Mouse (Mus musculus) heart, adult 8-10 months (tissue): Measurements from ENCODE around the gene Vbp1. TPM values are rescaled to one million over a fixed set of nuclear protein-coding genes. Genes with fewer than 3 reads are reported as not detected.

Experiments used
- DNase-seq: peaks from one replicate; pipeline ENCODE4 v3.0.0; 2022; ENCODE audit warnings: low spot score
- total RNA-seq, 4 experiments: library from RNA; stranded (reverse); gene quantifications; 2 replicates each; pipeline ENCODE4 v1.2.4; 2022

The Vbp1 gene
- total RNA-seq: 10 to 100 TPM; 35.1 to 42.3 (median 37.5) TPM

DNA sequence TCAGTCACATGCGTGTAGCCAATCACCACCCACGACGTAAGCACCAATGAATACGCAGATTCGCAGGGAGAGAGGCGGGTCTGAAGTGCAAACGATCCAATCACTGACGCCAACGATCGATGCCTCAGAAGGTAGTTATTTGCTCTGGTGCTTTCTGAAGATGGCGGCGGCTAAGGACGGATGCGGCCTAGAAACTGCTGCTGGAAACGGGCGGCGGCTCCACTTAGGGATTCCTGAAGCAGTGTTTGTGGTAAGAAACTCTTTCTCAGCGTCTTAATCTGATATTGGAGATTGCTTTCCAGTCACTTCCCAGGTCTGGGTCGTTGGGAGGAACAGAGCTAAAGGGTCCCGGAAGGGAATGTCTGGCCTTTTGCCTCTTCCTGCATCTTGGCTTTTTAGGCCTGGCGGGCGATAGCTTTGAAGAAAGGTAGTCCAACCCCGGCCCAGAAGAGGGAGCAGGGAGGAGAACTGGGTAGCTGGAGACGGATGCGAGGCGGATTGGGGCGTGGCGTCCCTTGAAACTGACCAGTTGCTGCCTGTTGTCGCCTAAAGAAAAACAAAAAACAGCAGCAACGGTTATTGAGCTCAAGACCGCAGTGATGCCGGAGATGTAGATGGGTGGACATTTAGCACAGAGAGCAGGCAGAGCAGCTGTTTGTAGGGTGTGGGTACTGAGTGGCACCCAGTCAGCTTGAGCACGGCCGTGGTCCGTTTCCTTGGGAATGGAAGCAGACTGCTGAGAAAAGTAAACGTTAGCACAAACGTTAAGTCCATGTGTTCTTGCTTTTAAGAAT lies at the start of gene Vbp1:
Gene Vbp1, plus strand, starts transcription at position 121 of the 794 bp plus-strand sequence.
- peak; percentile 90 for DNase-seq

DNA sequence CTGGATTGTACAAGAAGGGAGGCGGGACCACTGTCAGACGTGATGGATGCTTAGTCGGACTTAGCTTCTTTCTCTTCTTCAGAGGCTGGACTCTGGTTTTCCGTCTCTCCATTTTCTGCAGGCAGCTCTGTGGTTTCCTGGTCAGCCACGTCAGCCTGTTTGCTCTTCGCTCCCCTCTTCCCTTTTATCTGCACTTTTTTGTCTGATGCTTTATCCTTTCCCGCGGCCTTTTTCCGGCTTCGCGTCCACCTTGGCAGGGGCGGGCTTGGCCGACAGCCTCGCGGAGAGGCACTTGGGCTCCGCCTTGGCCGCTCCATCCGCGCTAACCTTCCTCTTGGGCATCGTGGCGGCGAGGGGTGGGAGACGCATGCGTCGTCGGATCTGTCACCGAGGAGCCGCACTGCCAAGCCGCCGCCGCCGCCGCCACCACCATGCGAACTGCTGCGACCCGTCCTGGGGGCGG lies 38.9 kb upstream of the Vbp1 start:
- DNase-seq: peak; percentile 11

DNA sequence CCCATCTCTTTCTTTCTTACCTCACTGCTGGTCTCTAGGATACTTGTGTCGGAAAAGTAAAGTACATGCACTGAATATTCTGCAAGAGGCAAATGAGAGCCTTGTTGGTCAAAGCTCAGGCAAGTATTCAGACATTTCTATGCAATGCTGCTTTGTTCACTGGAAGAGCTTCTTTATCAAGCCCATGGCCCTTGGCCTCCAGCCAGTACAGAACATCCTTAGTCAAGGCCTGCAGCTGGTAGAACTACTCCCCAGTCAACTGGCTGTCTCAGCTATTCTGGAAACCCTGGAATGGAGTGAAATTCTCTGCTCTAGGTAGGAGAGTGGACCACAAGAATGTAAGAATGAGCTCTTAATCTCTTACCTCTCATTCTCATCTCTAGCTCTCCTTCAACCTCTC lies 24.2 kb upstream of the Vbp1 start:
- no peak for DNase-seq

DNA sequence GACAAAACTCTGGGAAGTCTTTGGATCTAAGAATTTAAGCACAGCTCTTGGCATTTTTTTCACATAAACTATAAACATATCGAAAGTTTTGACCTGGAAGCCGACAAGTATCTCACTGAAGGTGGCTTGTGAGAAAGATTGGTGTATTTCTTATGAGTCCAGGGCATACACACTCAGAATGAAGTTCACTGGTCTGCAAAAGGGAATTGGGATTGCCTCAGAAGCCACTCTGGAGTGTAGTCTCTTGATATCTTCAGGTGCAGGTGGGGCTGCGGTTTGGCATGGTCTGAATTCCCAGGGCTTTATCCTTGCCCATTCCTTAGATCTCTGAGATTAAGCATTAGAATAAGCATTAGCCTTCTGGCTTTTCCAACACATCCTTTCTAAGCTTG lies 316 bp upstream of the Vbp1 start:
- DNase-seq: no peak

DNA sequence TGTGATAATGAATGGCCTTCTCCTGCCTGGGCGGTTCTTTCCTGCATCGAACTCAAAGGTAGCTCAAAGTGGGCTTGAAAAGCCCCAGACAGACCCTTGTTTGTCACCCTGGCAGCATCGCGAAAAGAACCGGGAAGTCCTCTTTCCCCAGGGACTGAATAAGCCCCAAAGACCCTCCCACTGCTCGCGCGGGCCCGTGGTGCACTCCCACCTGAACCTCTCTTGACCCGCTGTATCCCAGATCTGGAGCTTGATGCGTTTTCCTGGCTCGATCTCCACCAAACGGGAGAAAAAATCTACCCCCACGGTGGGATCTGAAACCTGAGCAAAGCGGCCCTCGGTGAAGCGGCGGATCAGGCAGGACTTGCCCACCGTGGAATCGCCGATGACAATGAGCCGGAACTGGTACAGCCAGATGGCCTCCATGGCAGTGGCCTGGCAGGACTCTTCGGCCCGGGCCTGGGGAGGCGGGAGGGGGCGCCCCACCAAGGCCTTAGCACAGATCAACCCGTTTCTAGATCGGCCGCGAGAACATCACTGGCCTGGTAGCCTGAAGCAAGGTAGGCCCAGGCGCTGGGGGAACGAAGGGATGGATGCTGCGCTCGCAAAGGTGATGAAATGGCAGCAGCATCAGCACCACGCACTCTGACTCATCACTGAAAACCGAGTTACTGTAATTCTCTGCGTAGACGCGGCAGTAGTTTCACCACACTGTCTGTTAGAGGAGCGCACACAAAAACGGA lies 63.7 kb downstream of the Vbp1 start, which contains the start of gene Rab39b:
Gene Rab39b, minus strand, starts transcription at position 650 of the 743 bp plus-strand sequence.
- DNase-seq: no peak

DNA sequence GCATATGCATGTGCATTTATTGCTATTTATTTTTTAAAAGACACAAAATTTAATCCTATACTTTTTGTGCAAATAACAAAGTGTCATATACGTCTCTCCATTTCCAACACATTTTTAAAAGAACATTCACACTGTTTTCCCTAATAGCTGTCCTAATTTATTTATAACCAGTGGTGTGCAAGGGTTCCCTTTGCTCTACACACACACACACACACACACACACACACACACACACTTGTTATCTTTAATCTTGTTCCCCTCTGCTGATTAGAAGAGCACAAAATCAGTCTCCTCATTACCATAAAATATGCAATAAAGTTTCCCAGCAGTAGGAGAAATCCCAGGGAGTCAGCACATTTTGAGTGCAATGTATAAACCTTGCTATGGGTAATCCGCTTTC lies 64.4 kb downstream of the Vbp1 start:
- DNase-seq: no peak

Other genes with a start within 250 kb of the Vbp1 start
- gene Fundc2, start 131.9 kb upstream of the Vbp1 start, total RNA-seq: 100 to 1,000 TPM; 187 to 194 (median 190) TPM
- gene F8, start 131.7 kb upstream of the Vbp1 start, total RNA-seq: 1 to 10 TPM; 1.0 to 1.7 (median 1.3) TPM
- gene Cmc4, start 97.7 kb upstream of the Vbp1 start, total RNA-seq: 1 to 10 TPM; 7.6 to 9.7 (median 8.6) TPM
- 1 to 10 TPM; 2.2 to 3.9 (median 3.3) TPM for gene Mtcp1, start 97.7 kb upstream of the Vbp1 start, total RNA-seq
- 10 to 100 TPM; 23.7 to 31.5 (median 27.1) TPM for gene Brcc3, start 97.7 kb upstream of the Vbp1 start, total RNA-seq
- gene Rab39b, start 63.9 kb downstream of the Vbp1 start, total RNA-seq: under 1 TPM; 0.09 to 0.24 (median 0.16) TPM